Mouse (Mus musculus) liver, embryonic 14.5 days (tissue): ENCODE measurements around the gene 3110018I06Rik.

Source experiments
- CTCF ChIP-seq: IDR thresholded peaks from 2 replicates; pipeline ENCODE4 v1.5.1; 2016; ENCODE audit warnings: antibody characterized with exemption, low read depth, control low read depth
- EP300 ChIP-seq: IDR thresholded peaks from 2 replicates; pipeline ENCODE4 v1.6.1; 2016; ENCODE audit warnings: antibody characterized with exemption, low read depth

DNA sequence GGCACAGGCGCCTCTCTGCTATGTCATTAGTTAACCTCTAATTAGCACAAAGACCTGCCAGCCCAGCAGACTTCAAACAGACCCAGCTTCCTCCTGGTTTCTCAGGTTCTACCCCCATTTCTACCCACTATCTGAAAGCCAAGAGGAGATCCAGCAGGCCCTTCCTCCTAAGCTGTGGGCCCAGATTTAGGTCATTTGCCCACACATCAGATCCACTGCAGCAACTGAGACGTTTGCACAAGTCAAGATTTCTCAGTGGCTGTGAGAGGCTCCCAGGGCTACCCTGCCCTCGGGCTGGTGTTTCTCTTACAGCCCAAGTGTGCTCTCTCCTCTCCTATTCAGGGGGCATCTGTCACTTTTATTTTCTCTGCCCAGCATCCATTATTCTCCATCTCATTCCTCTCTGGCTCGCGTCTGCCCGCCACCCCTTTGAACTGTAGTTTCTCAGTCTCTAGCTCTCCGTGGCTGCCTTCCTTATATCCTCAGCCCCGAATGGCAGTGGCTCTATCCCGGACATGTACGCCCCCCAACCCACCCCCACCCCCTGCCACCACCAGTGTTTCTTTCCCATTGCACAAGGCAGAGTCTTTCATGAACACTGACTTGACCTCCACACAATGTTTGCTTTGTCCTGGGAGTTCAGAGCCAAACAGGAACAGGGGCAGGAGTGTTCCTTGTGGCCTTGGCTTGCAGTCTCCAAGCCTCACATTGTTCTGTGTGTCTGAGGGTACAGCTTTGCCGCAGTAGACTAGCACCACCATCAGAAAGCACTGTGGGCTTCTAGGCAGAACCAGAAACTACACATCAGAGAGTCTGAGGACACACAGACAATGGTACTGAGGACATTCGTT is 11.8 kb upstream of the 3110018I06Rik start:
- TF ChIP-seq CTCF (no peak), EP300 (no peak)
